Mouse (Mus musculus): ENCODE measurements around the gene Tmem11.

GRCm38 (mm10) chr11:60878675-60879294, at the start of gene Tmem11:
- TF ChIP-seq CTCF (IDR thresholded peaks at IDR 0.05) (peak; percentile 35), EP300 (IDR thresholded peaks at IDR 0.05) (no peak)

All from lung, postnatal 0 days (tissue).